Mouse (Mus musculus): Measurements from ENCODE around the gene Cyb5d2.

DNA sequence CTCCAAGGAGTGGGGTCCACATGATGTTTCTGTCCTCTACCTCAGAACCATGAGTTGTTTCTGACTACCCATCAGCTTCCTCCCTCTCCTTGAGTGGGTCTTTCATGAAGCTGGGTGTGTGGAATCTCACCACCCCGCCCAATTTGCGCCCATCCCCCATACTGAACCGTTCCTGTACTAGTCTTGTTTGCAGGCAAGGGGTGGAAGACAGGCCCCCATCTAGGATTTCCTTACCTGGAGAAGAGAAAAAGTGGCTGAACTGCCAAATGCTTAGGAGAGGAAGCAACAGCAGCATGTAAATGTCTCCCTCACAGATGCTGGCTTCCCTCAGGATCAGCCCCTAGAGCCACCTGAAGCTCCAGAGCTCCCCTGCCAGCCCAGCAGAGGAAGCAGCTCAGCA lies 25.6 kb downstream of the Cyb5d2 start:
- TF ChIP-seq ZC3H11A (IDR thresholded peaks at IDR 0.05; ENCODE audit: borderline replicate concordance, low read depth, low read length) (no peak), MAFK (IDR thresholded peaks at IDR 0.05; ENCODE audit: insufficient read depth, low read depth, low read length) (no peak), HCFC1 (IDR thresholded peaks at IDR 0.05; ENCODE audit: borderline replicate concordance, insufficient read depth, low read length) (no peak), ZNF384 (IDR thresholded peaks at IDR 0.05; ENCODE audit: low read depth, low read length) (no peak), CHD2 (IDR thresholded peaks at IDR 0.05; ENCODE audit: low read depth, low read length) (no peak)

All from ES-E14 (cell line).